Mouse (Mus musculus) lung, embryonic 16.5 days (tissue): Measurements from ENCODE around the gene Plce1. TPM values are rescaled to one million over a fixed set of nuclear protein-coding genes. Genes with fewer than 3 reads are reported as not detected.
A peak's percentile ranks its signal among the peaks of the same experiment; 100 is the strongest.

ENCODE experiments used
- ATAC-seq: fragments of 200-750 bp; cut with Nextera tagmentation; 2 replicates; pipeline ENCODE4 v1.8.0; 2017; ENCODE audit warnings: low read depth, mild to moderate bottlenecking, moderate library complexity
- H3K27ac ChIP-seq: fragments of 300-500 bp; sonication (generic); 2 replicates; pipeline ENCODE4 v1.5.1; 2014; ENCODE audit warnings: mild to moderate bottlenecking, control low read depth, low read length
- H3K27me3 ChIP-seq: fragments of 300-500 bp; sonication (generic); 2 replicates; pipeline ENCODE4 v1.6.1; 2014; ENCODE audit warnings: low read depth, low read length, mixed read lengths; ENCODE audit not compliant: control insufficient read depth, insufficient read depth
- H3K36me3 ChIP-seq: fragments of 300-500 bp; sonication (generic); 2 replicates; pipeline ENCODE4 v1.6.1; 2014; ENCODE audit warnings: low read length; ENCODE audit not compliant: control insufficient read depth, insufficient read depth
- H3K4me1 ChIP-seq: fragments of 300-500 bp; sonication (generic); replicated peaks from 2 replicates; pipeline ENCODE4 v1.6.1; 2014; ENCODE audit warnings: low read length, mixed read lengths; ENCODE audit not compliant: control insufficient read depth, insufficient read depth
- H3K4me2 ChIP-seq: fragments of 300-500 bp; sonication (generic); 2 replicates; pipeline ENCODE4 v1.6.1; 2014; ENCODE audit warnings: low read depth, low read length, control low read depth
- H3K4me3 ChIP-seq: fragments of 300-500 bp; sonication (generic); 2 replicates; pipeline ENCODE4 v1.5.1; 2014; ENCODE audit warnings: mild to moderate bottlenecking, low read length, control low read depth
- H3K9ac ChIP-seq: fragments of 300-500 bp; sonication (generic); 2 replicates; pipeline ENCODE4 v1.6.1; 2014; ENCODE audit warnings: low read length, control low read depth
- H3K9me3 ChIP-seq: fragments of 300-500 bp; sonication (generic); 2 replicates; pipeline ENCODE4 v1.6.1; 2016; ENCODE audit warnings: low read length; ENCODE audit not compliant: control insufficient read depth
- WGBS: fragments of 180-500 bp; shearing (Covaris S2); extraction: QIAGEN DNeasy Blood & Tissue Kit; methylation state at CpG from one replicate; pipeline ENCODE4 v1.1.7; 2014; 5-methylcytosine and 5-hydroxymethylcytosine counted together
- polyA plus RNA-seq: library from polyadenylated mRNA; unstranded; fragments of >200 nt; fragmentation: Nextera tagmentation; extraction: Ambion mirVana; gene quantifications from 2 replicates; pipeline ENCODE4 v1.2.1, GENCODE M21; 2015

Gene Plce1
- polyA plus RNA-seq, 1 experiment from 2014 or later = 4.1 TPM

DNA sequence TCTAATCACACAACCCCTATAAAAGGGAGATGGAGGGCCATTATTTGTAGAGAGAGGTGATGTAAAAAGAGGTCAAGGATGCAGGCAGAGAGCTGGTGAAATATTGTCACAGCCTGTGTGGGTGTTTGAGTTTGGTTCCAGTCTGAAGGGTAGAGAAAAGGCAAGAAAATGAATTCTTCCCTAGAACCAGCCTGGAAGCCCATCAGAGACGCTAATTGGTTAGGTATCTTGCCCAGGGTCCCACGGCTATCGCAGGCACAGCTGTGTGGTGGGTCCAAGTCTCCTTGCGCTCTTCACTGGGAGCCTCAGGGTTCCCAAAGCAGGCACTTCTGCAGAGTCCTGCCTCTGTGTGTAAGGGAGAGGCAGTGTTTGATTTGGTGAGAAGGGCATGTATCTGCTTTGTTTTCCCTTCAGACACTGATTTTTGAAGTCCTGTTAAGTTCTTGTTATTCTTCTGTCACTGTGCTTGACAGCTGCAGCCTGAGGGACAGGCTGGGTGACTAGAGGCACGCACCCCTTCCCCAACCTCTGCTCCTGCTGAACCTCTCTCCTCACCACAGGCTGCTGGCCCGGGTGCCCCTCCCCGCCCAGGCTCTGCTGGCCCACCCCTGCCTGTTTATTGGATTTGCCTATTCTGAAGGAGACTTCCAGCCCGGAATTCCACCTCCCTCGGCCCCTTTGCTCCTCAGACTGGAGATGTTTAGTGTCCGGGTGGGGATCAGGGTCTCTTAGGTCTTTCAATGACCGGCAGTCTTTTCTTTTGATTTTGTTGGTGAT lies 5.1 kb downstream of the Plce1 start:
- ATAC-seq = no peak
- Histone ChIP-seq H3K27ac (no peak overlapping the region), H3K4me3 (no peak overlapping the region), H3K9ac (no peak overlapping the region), H3K36me3 (no peaks in the 10 kb centered on the region), H3K9me3 (no peaks in the 10 kb centered on the region), H3K27me3 (no peaks in the 10 kb centered on the region; the same call in 1 of the 2 replicates), H3K4me2 (no peak overlapping the region), H3K4me1 (peaks cover 7% of the 10 kb centered on the region)
- WGBS = 21% methylated on average over 11 of the region's 11 CpGs

DNA sequence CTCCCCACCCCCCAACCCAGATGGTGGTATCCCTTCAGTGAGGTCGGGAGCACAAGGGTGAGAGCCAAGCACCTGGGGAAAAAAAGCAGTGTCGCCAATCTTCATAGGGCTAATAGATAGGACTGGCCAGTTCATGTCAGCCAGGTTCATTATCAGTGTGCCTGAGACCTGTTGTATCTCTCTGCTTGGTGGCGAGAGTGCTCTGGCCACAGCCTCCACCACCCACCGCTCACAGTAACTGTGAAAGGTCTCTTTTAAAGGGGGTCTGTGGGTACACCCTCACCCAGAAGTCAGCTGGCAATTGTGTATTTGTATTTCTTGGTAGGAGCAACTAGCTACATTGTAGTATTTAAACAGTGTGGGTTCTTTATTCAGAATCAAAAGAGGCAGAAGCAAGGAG lies 6.6 kb downstream of the Plce1 start:
- Histone ChIP-seq H3K27me3 (no peaks in the 10 kb centered on the region), H3K4me2 (no peak overlapping the region), H3K36me3 (no peaks in the 10 kb centered on the region), H3K4me1 (no peaks in the 10 kb centered on the region), H3K9me3 (no peaks in the 10 kb centered on the region), H3K27ac (no peak overlapping the region), H3K4me3 (no peak overlapping the region), H3K9ac (no peak overlapping the region)
- no peak for ATAC-seq
- WGBS = 50% methylated on average over 4 of the region's 4 CpGs

DNA sequence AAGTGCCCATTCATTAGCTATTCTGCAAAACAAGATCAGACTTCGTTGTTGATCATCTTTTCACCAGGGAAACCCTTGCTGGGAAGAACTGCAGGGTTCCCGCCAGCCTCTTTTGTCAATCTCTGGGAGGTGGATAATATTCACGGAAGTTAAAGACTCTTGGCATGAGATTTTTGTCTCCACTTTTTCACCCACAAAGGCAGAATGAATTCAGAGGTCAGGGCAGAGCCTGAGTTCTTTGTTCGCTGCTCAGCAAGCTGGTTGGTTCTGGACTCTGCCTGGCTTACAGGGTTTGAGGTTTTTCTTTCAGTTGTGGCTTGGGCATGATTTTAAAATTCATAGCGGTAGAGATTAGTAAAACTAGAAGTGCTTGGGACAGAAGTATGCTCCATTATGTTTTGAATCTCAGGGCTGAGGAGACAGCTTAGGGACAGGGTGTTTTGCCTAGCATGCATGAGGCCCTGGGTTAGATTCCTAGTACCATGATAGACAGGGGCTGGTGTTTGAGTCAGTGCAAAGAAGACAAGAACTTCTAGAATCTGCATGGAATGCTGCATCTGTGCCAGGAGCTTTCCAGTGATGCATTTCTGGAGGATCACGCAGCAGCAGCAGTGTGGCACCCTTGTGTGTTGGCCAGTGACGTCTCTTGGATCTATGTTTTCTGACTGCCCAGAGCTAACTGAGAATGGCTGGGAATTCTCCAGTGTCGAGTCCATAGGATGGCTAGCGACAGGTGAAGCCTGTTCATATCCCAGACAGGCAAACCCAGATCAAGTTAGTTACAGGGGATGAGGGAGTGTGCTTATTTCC lies 7.4 kb downstream of the Plce1 start:
- no peak for ATAC-seq
- Histone ChIP-seq H3K27me3 (no peaks in the 10 kb centered on the region), H3K4me1 (no peaks in the 10 kb centered on the region), H3K9ac (no peak overlapping the region), H3K27ac (no peak overlapping the region), H3K9me3 (no peaks in the 10 kb centered on the region), H3K4me3 (no peak overlapping the region), H3K36me3 (no peaks in the 10 kb centered on the region), H3K4me2 (no peak overlapping the region)
- 65% methylated on average over 9 of the region's 9 CpGs for WGBS

DNA sequence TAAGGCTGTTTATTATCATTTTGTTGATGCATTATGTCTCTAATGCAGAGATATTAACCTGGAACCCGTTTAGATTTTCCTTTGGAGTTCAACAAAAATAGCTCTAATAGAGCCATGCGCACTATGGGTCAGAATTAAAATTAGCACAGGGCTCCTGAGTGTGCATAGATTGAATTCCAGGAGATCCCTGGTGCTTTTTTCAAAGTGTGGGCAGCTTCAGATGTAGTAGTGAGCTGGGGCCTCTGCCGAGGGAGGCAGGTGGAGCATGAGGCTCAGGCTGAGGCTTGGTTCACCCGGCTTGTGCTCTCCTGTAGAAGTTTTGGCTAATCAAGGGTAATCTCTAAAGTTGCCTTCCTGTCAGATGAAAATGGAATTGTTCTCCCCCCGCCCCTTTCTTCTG lies 17.3 kb downstream of the Plce1 start:
- Histone ChIP-seq H3K27ac (no peak overlapping the region; the same call in 1 of the 2 replicates), H3K27me3 (no peaks in the 10 kb centered on the region), H3K4me1 (no peaks in the 10 kb centered on the region; the same call in 1 of the 2 replicates), H3K9ac (no peak overlapping the region), H3K4me2 (no peak overlapping the region), H3K4me3 (no peak overlapping the region), H3K36me3 (no peaks in the 10 kb centered on the region), H3K9me3 (no peaks in the 10 kb centered on the region)
- no peak for ATAC-seq
- WGBS = 36% methylated on average over 5 of the region's 5 CpGs

DNA sequence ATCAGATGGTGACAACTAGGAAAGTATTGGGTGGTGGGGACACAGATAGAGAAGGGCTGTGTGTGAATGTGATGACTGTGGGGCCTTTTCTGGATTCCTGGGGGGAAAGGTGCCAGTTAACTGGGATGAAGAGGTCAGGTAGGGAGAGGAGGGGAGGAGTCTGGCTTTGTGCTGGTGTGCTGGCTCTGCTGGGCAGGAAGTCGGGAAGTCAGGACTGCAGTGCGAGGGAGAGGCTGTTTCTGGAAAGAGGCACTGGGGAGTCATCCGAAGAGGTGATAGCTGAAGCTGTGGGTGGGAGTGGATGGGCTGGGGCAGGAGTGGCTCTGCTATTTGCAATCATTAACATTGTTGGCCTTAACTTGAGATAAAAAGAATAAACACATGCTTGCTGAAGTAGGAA lies 23.7 kb downstream of the Plce1 start:
- Histone ChIP-seq H3K36me3 (no peaks in the 10 kb centered on the region), H3K9me3 (no peaks in the 10 kb centered on the region), H3K27me3 (no peaks in the 10 kb centered on the region), H3K4me2 (no peak overlapping the region), H3K4me3 (no peak overlapping the region), H3K27ac (0 out of 2 replicates have a peak overlapping the region, but pooled peaks have one; percentile 25), H3K4me1 (peaks cover 5% of the 10 kb centered on the region), H3K9ac (no peak overlapping the region)
- 3% methylated on average over 3 of the region's 3 CpGs for WGBS
- ATAC-seq = peak; percentile 65; the same call in 1 of the 2 replicates

DNA sequence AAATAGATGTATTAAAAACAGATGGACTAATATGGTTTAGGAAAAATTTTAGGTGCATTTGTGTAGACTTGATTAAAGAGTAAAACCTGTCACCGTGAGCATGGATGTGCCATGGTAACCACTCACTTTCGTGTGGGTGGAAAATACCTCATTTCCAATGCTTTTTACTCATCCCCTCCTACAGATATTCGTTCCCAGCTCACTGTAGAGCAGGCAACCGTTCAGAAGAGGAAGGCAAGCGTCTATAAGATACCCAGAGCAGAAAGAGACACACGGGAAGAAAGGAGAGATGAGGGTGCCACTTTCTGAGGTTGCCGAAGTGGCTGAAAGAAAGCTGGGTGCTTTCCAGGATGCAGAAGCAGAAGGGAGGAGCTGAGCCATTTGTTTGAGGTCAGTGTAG lies 25.2 kb downstream of the Plce1 start:
- no peaks in the 10 kb centered on the region for H3K36me3 ChIP-seq
- WGBS = 77% methylated on average over 7 of the region's 7 CpGs
- no peak overlapping the region for H3K4me3 ChIP-seq
- peaks cover 5% of the 10 kb centered on the region for H3K4me1 ChIP-seq
- no peak overlapping the region for H3K27ac ChIP-seq
- no peak overlapping the region for H3K4me2 ChIP-seq
- ATAC-seq = no peak
- H3K9me3 ChIP-seq = no peaks in the 10 kb centered on the region
- no peaks in the 10 kb centered on the region for H3K27me3 ChIP-seq
- no peak overlapping the region for H3K9ac ChIP-seq

DNA sequence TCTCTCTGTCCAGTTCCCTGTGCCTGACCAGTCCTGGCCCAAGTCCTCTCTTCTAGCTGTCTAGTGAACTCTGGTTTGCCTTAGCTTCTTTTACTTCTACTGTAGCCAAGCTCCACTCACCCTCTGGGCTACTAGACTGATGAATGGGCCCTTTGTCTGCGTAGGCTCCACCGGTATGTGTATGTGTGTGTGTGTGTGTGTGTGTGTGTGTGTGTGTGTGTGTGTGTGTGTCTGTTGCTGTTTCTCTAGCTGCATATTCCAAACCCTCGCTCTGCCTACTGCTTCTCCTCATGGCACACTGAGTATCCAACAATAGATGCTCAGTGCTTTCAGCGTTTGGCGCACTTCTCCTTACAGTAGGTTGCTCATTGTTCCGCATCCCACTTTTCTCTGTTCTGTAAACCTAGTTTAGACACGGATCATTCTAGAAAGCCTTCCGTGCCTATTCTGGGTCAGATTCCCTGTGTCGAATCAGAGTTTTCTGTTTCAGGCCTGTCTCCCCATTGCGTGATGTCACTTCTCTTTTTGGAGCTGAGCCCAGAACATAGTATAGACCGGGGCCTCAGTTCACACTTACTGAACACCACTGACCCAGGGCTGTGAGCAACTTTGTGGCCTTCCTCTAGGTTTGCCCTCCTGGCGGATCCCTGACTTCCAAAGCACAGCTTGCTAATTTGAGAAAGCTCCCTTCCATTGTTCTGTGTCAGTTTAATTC lies 26.5 kb downstream of the Plce1 start:
- no peaks in the 10 kb centered on the region for H3K27me3 ChIP-seq
- H3K36me3 ChIP-seq = no peaks in the 10 kb centered on the region
- H3K9me3 ChIP-seq = no peaks in the 10 kb centered on the region
- peaks cover 5% of the 10 kb centered on the region for H3K4me1 ChIP-seq
- peak; percentile 52 for ATAC-seq
- H3K4me2 ChIP-seq = no peak overlapping the region
- H3K4me3 ChIP-seq = no peak overlapping the region
- 0 out of 2 replicates have a peak overlapping the region, but pooled peaks have one; percentile 1 for H3K27ac ChIP-seq
- WGBS = 54% methylated on average over 12 of the region's 12 CpGs
- no peak overlapping the region for H3K9ac ChIP-seq

DNA sequence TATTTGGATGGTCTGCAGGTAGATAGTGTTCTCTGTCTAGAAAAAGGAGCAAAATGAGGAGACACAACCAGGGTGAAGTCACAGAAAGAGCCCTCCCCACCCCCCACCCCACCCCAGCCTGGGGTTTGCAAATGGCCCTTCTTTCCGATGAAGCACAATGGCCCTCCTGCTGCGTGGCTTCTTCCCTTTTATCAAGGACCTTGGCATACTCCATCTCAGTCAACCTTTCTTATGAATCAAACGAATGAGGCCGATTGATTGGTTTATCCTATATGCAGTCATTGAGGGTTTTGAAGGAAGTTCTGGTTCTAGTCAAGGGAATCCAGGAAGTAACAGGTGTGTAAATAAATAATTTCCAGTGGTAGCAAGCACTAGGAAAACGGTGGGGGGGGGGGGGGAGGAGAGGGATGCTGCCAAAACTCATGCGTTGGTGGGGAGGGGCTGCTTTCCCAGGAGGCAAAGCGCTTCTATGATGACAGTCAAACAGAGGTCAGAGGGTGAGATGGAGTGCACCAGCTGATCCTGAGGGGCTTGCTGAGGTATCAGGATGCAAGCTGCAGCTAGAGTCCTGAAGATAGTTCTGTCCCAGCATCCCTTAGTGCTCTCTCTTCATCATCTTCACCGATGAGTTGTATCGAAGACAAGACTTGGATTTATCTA lies 27.2 kb downstream of the Plce1 start:
- no peaks in the 10 kb centered on the region for H3K9me3 ChIP-seq
- WGBS = 65% methylated on average over 9 of the region's 9 CpGs
- no peak overlapping the region for H3K27ac ChIP-seq
- no peak overlapping the region for H3K4me2 ChIP-seq
- no peak overlapping the region for H3K4me3 ChIP-seq
- no peak for ATAC-seq
- no peaks in the 10 kb centered on the region for H3K36me3 ChIP-seq
- no peak overlapping the region for H3K9ac ChIP-seq
- H3K27me3 ChIP-seq = no peaks in the 10 kb centered on the region
- peaks cover 5% of the 10 kb centered on the region for H3K4me1 ChIP-seq
